Mouse (Mus musculus) cerebellum, postnatal 25 days (tissue): ENCODE measurements at regions not wholly inside any gene's neighbourhood (a gene's known extent, or its start where the extent isn't known, plus 50 kb on each side); places are given as distances from the start of the nearest gene placed in this dataset.
"Not testable (repeated sequence)": the region's sequence is repeated elsewhere in the genome, so short reads cannot be mapped to it uniquely, and the experiment has no call there.

Experiments used
- DNase-seq, 2 experiments: peaks; one replicate each; pipeline ENCODE4 v3.0.0; 2021; ENCODE audit warnings: mixed read lengths in 2 of 2

GRCm38 (mm10) chr14:26319821-26320220 lies 62.1 kb downstream of the Duxbl3 start:
- DNase-seq = not testable (repeated sequence)

DNA sequence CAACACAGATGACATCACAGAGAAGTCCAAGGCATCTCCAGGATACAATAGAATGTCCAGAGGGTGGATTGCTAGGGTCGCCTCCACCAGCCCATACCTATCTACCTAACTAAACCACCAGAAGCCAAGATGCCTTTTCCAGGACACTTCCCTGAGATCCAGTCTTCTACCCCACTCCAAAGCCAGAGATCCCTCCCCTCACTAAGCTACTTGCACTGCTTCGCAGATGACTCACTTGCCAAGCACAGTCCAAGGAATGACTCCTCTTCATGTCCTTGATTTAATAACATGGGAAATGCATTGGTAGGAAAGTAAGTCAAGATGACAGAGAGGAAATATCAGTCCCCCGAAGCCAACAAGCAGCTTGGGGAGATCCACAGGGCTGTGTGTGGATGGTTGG lies 63.0 kb downstream of the Duxbl3 start:
- DNase-seq = no peak

DNA sequence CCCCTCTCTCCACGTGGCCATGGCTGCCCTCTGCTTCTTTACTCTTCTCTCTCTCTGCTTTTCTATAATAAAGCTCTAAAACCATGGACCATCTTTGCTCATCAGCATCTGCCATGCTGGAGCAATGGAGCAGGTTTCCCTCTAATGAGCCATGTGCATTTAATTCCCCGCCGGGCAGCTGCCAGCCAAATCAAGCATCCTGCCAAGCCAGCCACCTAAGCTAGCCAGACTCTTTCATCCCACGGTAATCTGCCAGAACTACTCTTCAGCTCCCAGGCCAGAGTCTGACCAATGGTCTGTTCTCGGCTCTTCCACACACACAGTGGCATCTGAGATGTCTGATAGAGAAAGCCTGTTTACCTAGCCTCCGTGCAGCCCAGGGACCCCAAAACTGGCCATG lies 70.8 kb downstream of the Duxbl3 start:
- peak; percentile 45 to 54 for DNase-seq

DNA sequence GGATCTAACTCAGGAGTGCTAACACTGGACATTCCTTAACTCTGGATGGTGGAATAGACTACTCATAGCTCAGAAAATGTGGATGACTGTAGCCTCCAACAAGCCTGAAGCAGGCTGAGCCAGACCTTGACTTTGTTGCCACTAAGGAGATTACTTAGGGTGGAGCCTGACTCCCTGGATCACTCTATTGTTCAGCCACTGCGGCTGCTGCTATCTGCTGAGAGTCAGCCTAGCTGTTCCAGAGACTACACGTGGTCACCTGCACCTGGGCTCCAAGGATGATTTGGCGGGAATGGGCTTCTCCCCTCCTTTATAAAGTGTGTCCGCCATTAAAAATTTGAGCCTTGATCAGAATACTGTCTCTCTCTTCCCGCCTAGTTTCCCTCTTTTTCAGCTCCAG lies 83.3 kb downstream of the Duxbl3 start:
- DNase-seq = no peak

GRCm38 (mm10) chr14:26345227-26345626 lies 87.5 kb downstream of the Duxbl3 start:
- no peak for DNase-seq

DNA sequence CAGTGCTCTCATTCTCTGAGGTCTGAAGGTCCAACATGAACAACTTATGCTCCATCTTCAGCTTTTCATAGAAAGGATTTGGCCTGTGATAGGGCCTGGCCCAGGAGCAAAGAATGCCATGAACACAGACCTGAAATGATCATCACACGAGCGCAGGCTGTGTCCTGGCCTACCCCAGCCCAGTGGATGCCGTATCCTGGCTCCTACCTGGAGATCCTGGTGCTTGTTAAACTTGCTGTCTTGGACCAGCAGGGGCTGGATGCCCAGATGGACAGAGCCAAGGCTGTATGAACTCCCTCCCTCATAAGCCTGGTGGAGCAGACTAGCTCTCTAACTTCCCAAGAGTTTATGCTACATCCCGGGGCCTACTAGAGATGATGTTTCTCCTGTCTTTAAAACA lies 89.5 kb downstream of the Duxbl3 start:
- no peak for DNase-seq

DNA sequence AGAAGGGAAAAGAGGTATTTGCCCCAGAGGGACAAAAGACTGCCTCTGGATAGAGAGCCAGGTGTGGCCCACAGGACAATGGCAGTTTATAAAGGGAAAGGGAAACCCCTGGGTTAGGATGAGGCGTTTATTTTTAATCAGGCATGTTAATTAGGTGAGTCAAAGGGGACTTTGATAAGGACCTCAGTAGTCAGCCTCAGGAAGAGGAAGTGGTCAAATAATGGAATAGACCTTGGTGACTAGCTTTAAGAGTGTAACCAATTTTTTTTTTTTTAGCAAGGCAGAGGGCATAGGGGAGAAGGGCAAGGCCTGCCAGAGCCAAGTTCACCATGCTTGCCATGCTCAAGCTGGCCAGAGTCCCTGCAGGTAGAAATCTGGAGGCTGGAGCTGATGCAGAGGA lies 95.2 kb downstream of the Duxbl3 start:
- no peak for DNase-seq

- no peak for DNase-seq
These were observed 99.5 kb downstream of the Duxbl3 start for GRCm38 (mm10) chr14:26357242-26357641.

GRCm38 (mm10) chr14:26357996-26358395 lies 100.2 kb downstream of the Duxbl3 start:
- DNase-seq = no peak

GRCm38 (mm10) chr14:26360071-26360470 lies 102.3 kb downstream of the Duxbl3 start:
- DNase-seq = no peak

DNA sequence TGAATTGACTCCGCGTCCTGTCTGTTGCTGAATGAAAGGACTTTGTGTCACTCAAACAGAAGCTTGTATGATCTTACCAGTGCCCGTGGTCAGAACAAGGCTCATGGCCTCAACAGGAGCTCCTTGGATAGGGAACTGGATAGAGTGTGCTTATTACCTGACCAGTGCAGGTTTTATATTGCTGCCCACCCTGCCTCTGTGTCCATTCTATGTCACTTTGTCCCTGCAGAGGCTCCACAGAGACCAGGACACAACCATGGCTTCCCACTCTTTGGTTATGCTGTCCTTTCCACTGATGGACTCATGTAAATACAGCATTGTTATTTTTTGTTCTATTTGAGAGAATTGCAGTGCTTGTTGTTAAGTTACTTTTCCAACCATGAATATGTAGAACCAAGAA lies 103.4 kb downstream of the Duxbl3 start:
- no peak for DNase-seq
